Mouse (Mus musculus) hindbrain, embryonic 12.5 days (tissue): ENCODE data around the gene Stim1. TPM values are rescaled to one million over a fixed set of nuclear protein-coding genes. Genes with fewer than 3 reads are reported as not detected.
"Not testable (repeated sequence)": the region's sequence is repeated elsewhere in the genome, so short reads cannot be mapped to it uniquely, and the experiment has no call there.

Experiments
- ATAC-seq: fragments of 200-750 bp; cut with Nextera tagmentation; 2 replicates; pipeline ENCODE4 v1.8.0; 2017; ENCODE audit warnings: moderate TSS enrichment; ENCODE audit not compliant: low FRiP score
- H3K27ac ChIP-seq: fragments of 300-500 bp; sonication (generic); 2 replicates; pipeline ENCODE4 v1.5.1; 2016; ENCODE audit warnings: mild to moderate bottlenecking
- H3K27me3 ChIP-seq: fragments of 300-500 bp; sonication (generic); 2 replicates; pipeline ENCODE4 v1.6.1; 2016; ENCODE audit warnings: mild to moderate bottlenecking
- H3K36me3 ChIP-seq: fragments of 300-500 bp; sonication (generic); 2 replicates; pipeline ENCODE4 v1.6.1; 2016; ENCODE audit warnings: mild to moderate bottlenecking
- H3K4me1 ChIP-seq: fragments of 300-500 bp; sonication (generic); 2 replicates; pipeline ENCODE4 v1.6.1; 2016
- H3K4me2 ChIP-seq: fragments of 300-500 bp; sonication (generic); replicated peaks from 2 replicates; pipeline ENCODE4 v1.6.1; 2016; ENCODE audit warnings: mild to moderate bottlenecking
- H3K4me3 ChIP-seq: fragments of 300-500 bp; sonication (generic); 2 replicates; pipeline ENCODE4 v1.5.1; 2016; ENCODE audit warnings: mild to moderate bottlenecking
- H3K9ac ChIP-seq: fragments of 300-500 bp; sonication (generic); 2 replicates; pipeline ENCODE4 v1.6.1; 2016; ENCODE audit warnings: mild to moderate bottlenecking, moderate library complexity
- H3K9me3 ChIP-seq: fragments of 300-500 bp; sonication (generic); replicated peaks from 2 replicates; pipeline ENCODE4 v1.6.1; 2016; ENCODE audit warnings: mild to moderate bottlenecking
- WGBS: fragments of 180-500 bp; shearing (Covaris S2); methylation state at CpG from one replicate; pipeline ENCODE4 v1.1.7; 2016; 5-methylcytosine and 5-hydroxymethylcytosine counted together
- polyA plus RNA-seq: library from polyadenylated mRNA; unstranded; fragments of >200 nt; fragmentation: Nextera tagmentation; extraction: Ambion mirVana; gene quantifications from 2 replicates; pipeline ENCODE4 v1.2.1, GENCODE M21; 2016

Stim1 gene
- polyA plus RNA-seq, 1 experiment from 2014 or later, result 14.8 TPM

GRCm38 (mm10) chr7:102253631-102254030 lies 14.0 kb upstream of the Stim1 start:
- no peaks in the 10 kb centered on the region for H3K27me3 ChIP-seq
- no peak overlapping the region for H3K4me2 ChIP-seq
- H3K4me3 ChIP-seq, result no peak overlapping the region
- peaks cover 9% of the 10 kb centered on the region for H3K4me1 ChIP-seq
- WGBS, result 82% methylated on average over 1 of the region's 1 CpGs
- H3K9me3 ChIP-seq, result no peaks in the 10 kb centered on the region
- no peak overlapping the region for H3K9ac ChIP-seq
- no peak for ATAC-seq
- no peak overlapping the region for H3K27ac ChIP-seq
- no peaks in the 10 kb centered on the region for H3K36me3 ChIP-seq

GRCm38 (mm10) chr7:102255954-102256353 lies 11.7 kb upstream of the Stim1 start, which contains the start of gene Rhog:
Rhog (minus strand) TSS chr7:102256054.
- Histone ChIP-seq H3K4me1 (no peaks in the 10 kb centered on the region), H3K4me2 (no peak within 1 kb of the TSS), H3K4me3 (no peak within 1 kb of the TSS), H3K36me3 (no peaks in the 10 kb centered on the region), H3K27ac (no peak within 1 kb of the TSS), H3K27me3 (no peaks in the 10 kb centered on the region), H3K9me3 (no peaks in the 10 kb centered on the region), H3K9ac (no peak within 1 kb of the TSS)
- WGBS, result 86% methylated on average over 3 of the region's 3 CpGs
- no peak for ATAC-seq

- no peak overlapping the region for H3K4me3 ChIP-seq
- no peaks in the 10 kb centered on the region for H3K9me3 ChIP-seq
- no peak for ATAC-seq
- no peaks in the 10 kb centered on the region for H3K4me1 ChIP-seq
- H3K9ac ChIP-seq, result no peak overlapping the region
- 85% methylated on average over 3 of the region's 3 CpGs for WGBS
- no peaks in the 10 kb centered on the region for H3K27me3 ChIP-seq
- H3K36me3 ChIP-seq, result no peaks in the 10 kb centered on the region
- H3K27ac ChIP-seq, result no peak overlapping the region
- H3K4me2 ChIP-seq, result no peak overlapping the region
Measured at GRCm38 (mm10) chr7:102256636-102257035, 11.0 kb upstream of the Stim1 start.

- 25% methylated on average over 4 of the region's 4 CpGs for WGBS
- peak; percentile 82 for ATAC-seq
Measured at GRCm38 (mm10) chr7:102258189-102258588, 9.4 kb upstream of the Stim1 start.

GRCm38 (mm10) chr7:102258753-102259152 lies 8.9 kb upstream of the Stim1 start:
- no peak for ATAC-seq
- Histone ChIP-seq H3K9ac (no peak overlapping the region), H3K4me2 (no peak overlapping the region), H3K27me3 (no peaks in the 10 kb centered on the region), H3K27ac (no peak overlapping the region), H3K36me3 (no peaks in the 10 kb centered on the region), H3K4me3 (no peak overlapping the region), H3K9me3 (no peaks in the 10 kb centered on the region), H3K4me1 (no peaks in the 10 kb centered on the region)
- 78% methylated on average over 3 of the region's 3 CpGs for WGBS

More at GRCm38 (mm10) chr7:102258189-102258588, 9.4 kb upstream of the Stim1 start:
- Histone ChIP-seq H3K36me3 (no peaks in the 10 kb centered on the region), H3K9me3 (no peaks in the 10 kb centered on the region), H3K4me1 (no peaks in the 10 kb centered on the region), H3K4me2 (no peak overlapping the region), H3K9ac (no peak overlapping the region), H3K27ac (no peak overlapping the region), H3K4me3 (no peak overlapping the region), H3K27me3 (no peaks in the 10 kb centered on the region)

- H3K9ac ChIP-seq, result no peak overlapping the region
- no peaks in the 10 kb centered on the region for H3K36me3 ChIP-seq
- H3K4me2 ChIP-seq, result no peak overlapping the region
- H3K27ac ChIP-seq, result no peak overlapping the region
- 82% methylated on average over 10 of the region's 10 CpGs for WGBS
- no peaks in the 10 kb centered on the region for H3K27me3 ChIP-seq
- no peak overlapping the region for H3K4me3 ChIP-seq
- no peaks in the 10 kb centered on the region for H3K4me1 ChIP-seq
- H3K9me3 ChIP-seq, result no peaks in the 10 kb centered on the region
- ATAC-seq, result no peak
Measured at GRCm38 (mm10) chr7:102259716-102260479, 7.7 kb upstream of the Stim1 start.

- no peak overlapping the region for H3K4me3 ChIP-seq
- H3K27ac ChIP-seq, result no peak overlapping the region
- H3K36me3 ChIP-seq, result no peaks in the 10 kb centered on the region
- WGBS, result 91% methylated on average over 1 of the region's 1 CpGs
- no peak for ATAC-seq
- H3K9me3 ChIP-seq, result no peaks in the 10 kb centered on the region
- H3K4me1 ChIP-seq, result no peaks in the 10 kb centered on the region
- no peak overlapping the region for H3K4me2 ChIP-seq
- H3K27me3 ChIP-seq, result no peaks in the 10 kb centered on the region
- no peak overlapping the region for H3K9ac ChIP-seq
Measured at GRCm38 (mm10) chr7:102260518-102260917, 7.1 kb upstream of the Stim1 start.

- Histone ChIP-seq H3K27ac (no peak overlapping the region), H3K27me3 (peaks cover 1% of the 10 kb centered on the region), H3K4me2 (no peak overlapping the region), H3K4me1 (peaks cover 2% of the 10 kb centered on the region; the same call in 1 of the 2 replicates), H3K9ac (no peak overlapping the region), H3K4me3 (no peak overlapping the region), H3K36me3 (no peaks in the 10 kb centered on the region), H3K9me3 (no peaks in the 10 kb centered on the region)
- ATAC-seq, result no peak
- 88% methylated on average over 2 of the region's 2 CpGs for WGBS
Measured at GRCm38 (mm10) chr7:102263020-102263419, 4.6 kb upstream of the Stim1 start.

- Histone ChIP-seq H3K4me1 (peaks cover 10% of the 10 kb centered on the region), H3K27me3 (peaks cover 15% of the 10 kb centered on the region)
- ATAC-seq, H3K36me3 ChIP-seq, H3K27ac ChIP-seq, H3K9ac ChIP-seq, H3K4me2 ChIP-seq, H3K4me3 ChIP-seq, H3K9me3 ChIP-seq: not testable (repeated sequence)
- 91% methylated on average over 10 of the region's 10 CpGs for WGBS
Measured at GRCm38 (mm10) chr7:102266021-102266400, 1.6 kb upstream of the Stim1 start.

- 50% methylated on average over 14 of the region's 14 CpGs for WGBS
- Histone ChIP-seq H3K9ac (no peak overlapping the region), H3K27ac (no peak overlapping the region), H3K9me3 (no peaks in the 10 kb centered on the region), H3K27me3 (peaks cover 15% of the 10 kb centered on the region), H3K4me1 (peaks cover 10% of the 10 kb centered on the region), H3K36me3 (no peaks in the 10 kb centered on the region), H3K4me3 (0 out of 2 replicates have a peak overlapping the region, but pooled peaks have one; percentile 89), H3K4me2 (no peak overlapping the region)
- ATAC-seq, result no peak; the same call in 1 of the 2 replicates
Measured at GRCm38 (mm10) chr7:102266401-102267042, 1.1 kb upstream of the Stim1 start.

- under 1% methylated on average over 33 of the region's 34 CpGs for WGBS
- H3K27ac ChIP-seq, result peak overlapping the region; percentile 52; the same call in 1 of the 2 replicates
- peak; percentile 91 for ATAC-seq
- H3K36me3 ChIP-seq, result no peaks in the 10 kb centered on the region
- peak overlapping the region; percentile 73 for H3K9ac ChIP-seq
- no peaks in the 10 kb centered on the region for H3K9me3 ChIP-seq
- H3K4me2 ChIP-seq, result peak overlapping the region; percentile 98
- peaks cover 10% of the 10 kb centered on the region for H3K4me1 ChIP-seq
- H3K4me3 ChIP-seq, result peak overlapping the region; percentile 89
- peaks cover 15% of the 10 kb centered on the region for H3K27me3 ChIP-seq
Measured at GRCm38 (mm10) chr7:102267113-102267579, 460 bp upstream of the Stim1 start.

GRCm38 (mm10) chr7:102268395-102268748 lies 766 bp downstream of the Stim1 start:
- H3K27ac ChIP-seq, result no peak overlapping the region
- no peak for ATAC-seq
- H3K9me3 ChIP-seq, result no peaks in the 10 kb centered on the region
- H3K4me1 ChIP-seq, result peaks cover 10% of the 10 kb centered on the region
- peak overlapping the region; percentile 73 for H3K9ac ChIP-seq
- H3K4me3 ChIP-seq, result peak overlapping the region; percentile 89
- 6% methylated on average over 12 of the region's 12 CpGs for WGBS
- no peaks in the 10 kb centered on the region for H3K36me3 ChIP-seq
- H3K4me2 ChIP-seq, result peak overlapping the region; percentile 98
- H3K27me3 ChIP-seq, result peaks cover 15% of the 10 kb centered on the region
